Mouse (Mus musculus) right cerebral cortex, postnatal 10 days (tissue): ENCODE data around the gene Vat1.
"Not testable (repeated sequence)": the region's sequence is repeated elsewhere in the genome, so short reads cannot be mapped to it uniquely, and the experiment has no call there.

Experiments used
- DNase-seq, 2 experiments: peaks; one replicate each; pipeline ENCODE4 v3.0.0; 2021; ENCODE audit warnings: low spot score in 2 of 2

The Vat1 gene

DNA sequence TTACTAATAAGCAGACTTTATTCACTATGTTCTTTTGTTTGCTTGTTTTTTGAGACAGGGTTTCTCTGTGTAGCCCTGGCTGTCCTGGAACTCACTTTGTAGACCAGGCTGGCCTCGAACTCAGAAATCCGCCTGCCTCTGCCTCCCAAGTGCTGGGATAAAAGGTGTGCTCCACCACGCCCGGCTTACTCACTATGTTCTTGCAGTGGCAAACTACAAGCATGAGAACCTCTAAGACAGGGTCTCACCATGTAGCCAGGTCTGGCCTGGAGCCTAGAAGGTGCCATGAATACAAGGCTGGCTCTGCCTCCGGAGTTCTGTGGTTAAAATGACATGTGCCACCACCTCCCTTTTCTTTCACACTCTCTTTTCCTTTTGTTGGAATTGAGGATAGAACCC is 521 bp upstream of the Vat1 start:
- not testable (repeated sequence) for DNase-seq

- DNase-seq = peak; percentile 60 to 72
Observed at GRCm38 (mm10) chr11:101465101-101465868, 745 bp downstream of the Vat1 start.

- no peak for DNase-seq
Observed at GRCm38 (mm10) chr11:101464211-101465100, 1.6 kb downstream of the Vat1 start, which contains the start of gene Rnd2. Gene Rnd2, plus strand, starts transcription at chr11:101464999.

GRCm38 (mm10) chr11:101462583-101463440 is 3.2 kb downstream of the Vat1 start:
- DNase-seq = no peak

DNA sequence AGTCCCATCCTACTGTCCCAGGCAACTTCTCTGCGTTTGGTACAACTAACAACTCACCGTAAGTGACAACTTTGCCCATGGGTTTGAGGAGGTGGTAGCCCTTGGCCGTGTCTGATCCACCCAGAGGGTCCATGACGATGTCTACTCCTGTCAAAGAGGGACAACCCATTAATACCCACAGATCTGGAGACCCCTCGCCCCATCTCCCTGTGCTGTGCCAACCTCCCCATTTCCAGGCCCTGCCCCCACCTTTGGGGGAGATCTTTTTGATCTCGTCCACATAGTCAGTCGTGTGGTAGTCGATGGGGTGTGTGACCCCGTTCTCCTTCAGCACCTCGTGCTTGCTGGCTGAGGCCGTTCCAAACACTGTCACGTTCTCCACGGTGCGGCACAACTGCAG is 3.9 kb downstream of the Vat1 start:
- no peak for DNase-seq

GRCm38 (mm10) chr11:101460321-101460720 is 5.7 kb downstream of the Vat1 start:
- no peak for DNase-seq

DNA sequence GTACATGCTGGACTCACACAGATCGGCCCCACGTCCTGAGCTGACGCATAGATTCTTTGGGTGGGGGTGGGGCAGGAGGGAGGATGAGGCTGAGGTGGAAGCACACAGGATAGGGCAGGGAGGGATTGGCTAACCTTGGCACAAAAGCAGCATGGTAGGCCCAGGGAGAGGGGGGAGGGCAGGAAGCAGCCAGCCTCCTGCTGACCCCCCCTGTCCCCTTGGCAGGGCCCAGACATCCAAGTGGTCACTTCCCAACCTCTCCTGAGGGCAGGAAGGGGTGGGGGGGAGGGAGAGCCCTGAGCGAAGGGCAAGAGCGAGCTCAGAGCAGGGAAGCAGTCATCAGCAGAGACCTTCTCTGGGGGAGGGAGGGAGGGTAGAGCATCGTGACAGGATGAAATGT is 6.3 kb downstream of the Vat1 start:
- no peak for DNase-seq

- DNase-seq = no peak
Observed at GRCm38 (mm10) chr11:101458217-101458616, 7.8 kb downstream of the Vat1 start.

DNA sequence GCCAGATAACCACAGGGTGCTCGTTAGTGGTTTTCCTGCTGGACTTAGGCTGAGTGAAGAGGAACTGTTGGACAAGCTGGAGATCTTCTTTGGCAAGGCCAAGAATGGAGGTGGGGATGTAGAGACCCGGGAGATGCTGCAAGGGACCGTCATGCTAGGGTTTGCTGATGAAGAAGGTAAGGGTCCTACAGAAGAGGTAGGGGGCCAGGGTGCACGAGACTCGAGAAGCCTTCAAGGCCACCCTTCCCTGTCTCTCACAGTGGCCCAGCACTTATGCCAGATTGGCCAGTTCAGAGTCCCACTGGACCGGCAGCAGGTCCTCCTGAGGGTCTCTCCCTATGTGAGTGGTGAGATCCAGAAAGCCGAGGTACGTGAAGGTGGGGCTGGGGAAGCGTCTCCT is 8.4 kb downstream of the Vat1 start:
- DNase-seq = no peak

- DNase-seq = no peak
Observed at GRCm38 (mm10) chr11:101455627-101456026, 10.4 kb downstream of the Vat1 start.

- DNase-seq = peak; percentile 69 to 71
Observed at GRCm38 (mm10) chr11:101454702-101455101, 11.3 kb downstream of the Vat1 start.

- DNase-seq = no peak
Observed at GRCm38 (mm10) chr11:101452093-101452774, 13.8 kb downstream of the Vat1 start.

GRCm38 (mm10) chr11:101451536-101451935 is 14.5 kb downstream of the Vat1 start:
- DNase-seq = no peak

- DNase-seq = no peak
Observed at GRCm38 (mm10) chr11:101450394-101450793, 15.6 kb downstream of the Vat1 start.

GRCm38 (mm10) chr11:101449596-101449995 is 16.4 kb downstream of the Vat1 start:
- not testable (repeated sequence) for DNase-seq

GRCm38 (mm10) chr11:101448899-101449298 is 17.1 kb downstream of the Vat1 start:
- no peak for DNase-seq

GRCm38 (mm10) chr11:101448274-101448746 is 17.7 kb downstream of the Vat1 start, which contains the start of gene Ifi35:
Gene Ifi35, plus strand, starts transcription at chr11:101448407.
- peak in 1 of 2 experiments; percentile 40 for DNase-seq

GRCm38 (mm10) chr11:101447786-101448185 is 18.2 kb downstream of the Vat1 start:
- DNase-seq = no peak

DNA sequence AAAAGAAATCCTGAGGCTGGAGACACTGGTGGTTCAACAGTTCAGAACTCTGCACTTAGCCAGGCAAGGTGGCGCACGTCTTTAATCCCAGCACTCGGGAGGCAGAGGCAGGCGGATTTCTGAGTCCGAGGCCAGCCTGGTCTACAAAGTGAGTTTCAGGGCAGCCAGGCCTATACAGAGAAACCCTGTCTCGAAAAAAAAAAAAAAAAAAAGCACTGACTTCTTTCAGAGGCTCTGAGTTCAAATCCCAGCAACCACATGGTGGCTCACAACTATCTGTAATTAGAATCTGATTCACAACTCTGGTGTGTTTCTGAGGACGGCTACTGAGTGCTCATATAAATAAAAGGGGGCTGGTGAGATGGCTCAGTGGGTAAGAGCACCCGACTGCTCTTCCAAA is 19.2 kb downstream of the Vat1 start:
- DNase-seq = not testable (repeated sequence)

DNA sequence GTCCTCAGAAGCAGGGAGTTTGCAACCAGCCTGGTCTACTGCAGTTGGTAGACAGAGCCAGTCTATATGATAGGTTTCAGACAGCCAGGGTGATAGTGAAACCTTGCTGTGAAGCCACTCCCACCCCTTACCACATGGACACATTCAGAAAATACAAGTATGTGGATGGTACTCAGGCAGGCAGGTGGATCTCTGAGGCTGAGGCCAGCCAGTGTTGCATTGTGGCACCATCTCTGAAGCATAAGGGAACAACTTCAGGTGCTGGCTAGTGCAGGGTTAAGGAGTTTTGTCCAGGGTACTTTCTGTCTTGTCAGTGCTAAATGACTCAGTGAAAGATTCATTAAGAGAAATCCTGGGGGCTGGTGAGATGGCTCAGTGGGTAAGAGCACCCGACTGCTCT is 19.7 kb downstream of the Vat1 start:
- DNase-seq = no peak

DNA sequence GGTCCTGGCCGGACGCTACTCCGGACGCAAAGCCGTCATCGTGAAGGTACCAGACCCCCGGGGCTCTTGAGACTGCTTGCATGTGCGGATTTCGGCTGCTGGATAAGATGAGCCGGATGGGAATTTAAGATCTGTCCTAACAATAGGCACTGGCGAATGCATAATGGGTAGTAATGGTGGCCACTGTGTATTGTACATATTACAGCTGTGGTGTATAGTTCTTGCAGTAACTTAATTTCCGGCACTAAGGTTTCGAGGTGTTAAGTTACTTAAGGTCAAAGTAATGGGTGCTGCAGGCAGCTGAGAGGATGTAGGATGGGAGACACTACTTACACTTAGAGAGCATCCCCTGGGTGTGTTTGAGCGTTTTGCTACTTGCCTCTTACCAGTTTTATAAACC is 23.3 kb downstream of the Vat1 start:
- no peak for DNase-seq
